Mouse (Mus musculus) G1E (cell line): ENCODE measurements around the gene Exosc10. TPM values are rescaled to one million over a fixed set of nuclear protein-coding genes. Genes with fewer than 3 reads are reported as not detected.

Experiments used
- ATAC-seq: 2 replicates; pipeline ENCODE4 v1.8.0; 2016; ENCODE audit warnings: mild to moderate bottlenecking; ENCODE audit not compliant: insufficient number of reproducible peaks, poor library complexity, low FRiP score, severe bottlenecking; ENCODE audit errors: extremely low read depth
- DNase-seq: peaks from one replicate; pipeline ENCODE4 v3.0.0; 2012; ENCODE audit warnings: low spot score
- H3K27me3 ChIP-seq: 2 replicates; pipeline ENCODE4 v1.6.1; 2012; ENCODE audit warnings: mild to moderate bottlenecking, low read length, inconsistent platforms; ENCODE audit not compliant: insufficient read depth
- H3K36me3 ChIP-seq: replicated peaks from 2 replicates; pipeline ENCODE3; 2012; ENCODE audit warnings: mild to moderate bottlenecking, inconsistent platforms
- H3K4me1 ChIP-seq: 2 replicates; pipeline ENCODE4 v1.6.1; 2012; ENCODE audit warnings: low read depth, low read length, inconsistent platforms, mixed read lengths; ENCODE audit not compliant: insufficient read depth
- H3K4me3 ChIP-seq: 2 replicates; pipeline ENCODE4 v1.5.1; 2012; ENCODE audit warnings: low read depth, mild to moderate bottlenecking, inconsistent platforms, low read length, moderate library complexity, mixed read lengths
- H3K9me3 ChIP-seq: replicated peaks from 2 replicates; pipeline ENCODE4 v1.6.1; 2012; ENCODE audit warnings: inconsistent platforms
- CTCF ChIP-seq: IDR thresholded peaks from 2 replicates; pipeline ENCODE4 v1.5.1; 2012; ENCODE audit warnings: low read depth, low read length, inconsistent platforms, mixed read lengths
- GATA1 ChIP-seq: IDR thresholded peaks from 2 replicates; pipeline ENCODE4 v1.6.1; 2012; ENCODE audit warnings: borderline replicate concordance, low read length, inconsistent platforms, mixed read lengths
- GATA2 ChIP-seq: IDR thresholded peaks from 2 replicates; pipeline ENCODE4 v1.6.1; 2012; ENCODE audit warnings: low read depth, low read length, inconsistent platforms, borderline replicate concordance
- POLR2AphosphoS5 ChIP-seq: IDR thresholded peaks from 2 replicates; pipeline ENCODE4 v1.6.1; 2012; ENCODE audit warnings: low read depth, low read length, inconsistent platforms; ENCODE audit not compliant: insufficient replicate concordance
- TAL1 ChIP-seq: conservative IDR thresholded peaks from 2 replicates; pipeline ENCODE4 v1.6.1; 2012; ENCODE audit warnings: low read depth, low read length, inconsistent platforms, mixed read lengths
- polyA plus RNA-seq: library from polyadenylated mRNA; stranded (reverse); fragments of >175 nt; gene quantifications from 2 replicates; pipeline ENCODE4 v1.2.3, GENCODE M21; 2012
- total RNA-seq, 2 experiments: library from RNA; stranded (forward) in 1 of 2; stranded (reverse) in 1 of 2; fragments of 200-1000 nt in 1 of 2; fragments of >200 nt in 1 of 2; fragmentation: Nextera tagmentation in 1 of 2; gene quantifications; 2 replicates each; pipeline ENCODE4 v1.2.3; 2014 to 2017

The Exosc10 gene
- total and polyA plus RNA-seq, 3 experiments = 55.9 to 151 (median 78.0) TPM

DNA sequence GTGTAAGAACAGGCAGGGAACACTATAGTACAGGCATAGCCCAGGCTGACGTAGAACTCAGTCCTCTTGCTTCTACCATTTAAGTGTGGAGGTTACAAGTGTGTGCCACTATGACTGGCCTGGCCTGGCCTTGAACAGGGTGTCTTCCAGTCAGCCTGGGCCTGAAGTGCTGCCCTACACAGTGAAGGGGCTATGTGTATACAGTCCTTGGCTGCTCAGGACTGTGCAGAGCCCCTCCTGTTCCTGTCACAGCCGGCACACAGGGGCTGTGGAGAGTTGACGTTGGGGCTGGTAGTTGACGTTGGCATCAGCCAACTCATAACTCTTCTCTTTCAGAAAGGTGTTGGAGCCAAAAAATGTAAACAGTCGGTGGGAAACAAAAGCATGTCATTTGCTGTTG lies 23.2 kb downstream of the Exosc10 start:
- Histone ChIP-seq H3K4me3 (no peak overlapping the region), H3K9me3 (no peaks in the 10 kb centered on the region), H3K36me3 (peaks cover 75% of the 10 kb centered on the region), H3K27me3 (no peaks in the 10 kb centered on the region), H3K4me1 (peaks cover 43% of the 10 kb centered on the region)
- DNase-seq (no peak), ATAC-seq (no peak)
- TF ChIP-seq CTCF = no peak
- no peak for TF ChIP-seq POLR2AphosphoS5
- no peak for TF ChIP-seq GATA2
- TF ChIP-seq TAL1 = no peak
- TF ChIP-seq GATA1 = no peak

DNA sequence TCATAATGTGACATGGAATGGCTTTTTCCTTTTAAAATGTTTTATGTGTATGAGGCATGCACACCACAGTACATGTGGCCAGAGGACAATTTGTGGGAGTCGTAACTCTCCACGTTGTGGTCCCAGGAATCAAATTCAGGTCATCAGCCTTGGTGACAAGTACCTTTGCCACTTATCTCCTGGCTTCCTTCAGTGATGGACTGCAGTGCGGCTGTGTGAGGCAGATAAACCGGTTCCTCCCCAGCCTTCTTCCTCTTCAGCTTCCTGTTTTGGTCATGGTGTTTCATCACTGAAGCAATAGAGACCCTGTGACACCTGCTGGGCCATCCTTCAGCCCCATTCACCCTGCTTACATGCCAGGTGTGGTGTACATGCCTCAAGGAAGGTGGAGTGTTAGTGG lies 25.0 kb downstream of the Exosc10 start:
- H3K9me3 ChIP-seq = no peaks in the 10 kb centered on the region
- peak; percentile 70 for DNase-seq
- H3K27me3 ChIP-seq = no peaks in the 10 kb centered on the region
- peak overlapping the region; percentile 21; the same call in 1 of the 2 replicates for H3K4me3 ChIP-seq
- peak; percentile 88 for ATAC-seq
- H3K36me3 ChIP-seq = peaks cover 57% of the 10 kb centered on the region
- peak; percentile 87 for TF ChIP-seq TAL1
- TF ChIP-seq GATA1 = no peak
- peaks cover 46% of the 10 kb centered on the region for H3K4me1 ChIP-seq

DNA sequence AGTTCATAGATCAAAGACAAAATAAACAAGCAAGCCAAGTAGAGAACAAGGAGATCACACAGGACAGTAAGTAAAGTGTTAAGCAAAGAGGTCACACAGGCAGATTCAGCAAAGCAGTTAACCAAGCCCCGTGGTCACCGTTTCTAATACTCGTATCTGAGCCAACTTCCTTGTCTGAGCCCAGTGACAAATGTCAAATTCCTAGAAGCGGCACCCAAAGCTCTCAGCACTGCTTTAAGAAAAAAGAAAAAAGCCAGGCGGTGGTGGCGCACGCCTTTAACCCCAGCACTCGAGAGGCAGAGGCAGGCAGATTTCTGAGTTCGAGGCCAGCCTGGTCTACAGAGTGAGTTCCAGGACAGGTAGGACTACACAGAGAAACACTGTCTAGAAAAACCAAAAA lies 28.4 kb downstream of the Exosc10 start:
- TF ChIP-seq GATA1 (no peak), CTCF (no peak), POLR2AphosphoS5 (no peak), TAL1 (no peak), GATA2 (no peak)
- H3K27me3 ChIP-seq = no peaks in the 10 kb centered on the region
- no peak for ATAC-seq
- no peak overlapping the region for H3K4me3 ChIP-seq
- H3K4me1 ChIP-seq = peaks cover 47% of the 10 kb centered on the region
- no peaks in the 10 kb centered on the region for H3K9me3 ChIP-seq
- DNase-seq = no peak
- peaks cover 23% of the 10 kb centered on the region for H3K36me3 ChIP-seq

DNA sequence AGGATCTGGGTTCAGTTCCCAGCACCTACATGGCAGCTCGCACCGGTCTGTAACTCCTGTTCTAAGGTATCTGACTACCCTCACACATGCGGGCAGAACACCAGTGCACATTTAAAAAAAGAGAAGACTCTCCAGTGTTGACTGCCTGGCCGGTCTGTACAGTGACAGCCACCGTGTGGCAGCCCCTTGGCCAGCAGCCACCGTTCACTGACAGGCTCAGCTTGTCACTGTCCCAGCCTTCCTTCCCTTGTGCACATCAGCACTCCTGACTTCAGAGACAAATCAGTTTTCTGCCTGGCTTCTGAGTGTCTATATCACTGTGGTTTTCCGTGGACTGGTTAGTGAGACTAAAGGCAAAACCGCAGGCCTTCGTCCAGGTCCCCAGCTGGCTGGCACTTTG lies 30.6 kb downstream of the Exosc10 start:
- ATAC-seq (no peak), DNase-seq (no peak)
- Histone ChIP-seq H3K4me1 (peaks cover 47% of the 10 kb centered on the region), H3K27me3 (no peaks in the 10 kb centered on the region), H3K4me3 (no peak overlapping the region), H3K9me3 (no peaks in the 10 kb centered on the region), H3K36me3 (peaks cover 25% of the 10 kb centered on the region)
- no peak for TF ChIP-seq CTCF

DNA sequence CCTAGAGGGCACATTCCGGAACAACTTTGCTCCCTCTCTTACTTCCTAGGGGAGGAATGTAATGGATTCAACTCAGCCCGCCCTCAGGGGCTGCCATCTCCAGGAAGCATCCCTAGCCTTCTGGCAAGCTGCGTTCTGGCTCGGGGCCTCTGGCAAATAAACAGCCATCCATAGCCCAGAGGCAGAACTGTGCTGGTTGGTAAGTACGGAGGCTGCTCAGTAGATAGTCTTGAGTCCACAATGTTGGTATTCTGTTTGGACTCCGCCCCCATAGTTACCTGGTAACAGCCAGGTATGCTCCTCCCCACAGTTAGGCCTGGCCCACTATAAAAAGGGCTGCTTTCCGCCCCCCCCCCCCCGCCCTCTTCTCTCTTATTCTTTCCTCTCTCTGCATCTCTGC lies 31.3 kb downstream of the Exosc10 start:
- Histone ChIP-seq H3K4me1 (peaks cover 53% of the 10 kb centered on the region), H3K4me3 (no peak overlapping the region), H3K9me3 (no peaks in the 10 kb centered on the region), H3K36me3 (peaks cover 31% of the 10 kb centered on the region), H3K27me3 (no peaks in the 10 kb centered on the region; the same call in 1 of the 2 replicates)
- ATAC-seq = no peak
- TF ChIP-seq GATA2 = no peak
- no peak for TF ChIP-seq POLR2AphosphoS5
- no peak for TF ChIP-seq GATA1
- TF ChIP-seq TAL1 = no peak
- no peak for TF ChIP-seq CTCF
- no peak for DNase-seq

DNA sequence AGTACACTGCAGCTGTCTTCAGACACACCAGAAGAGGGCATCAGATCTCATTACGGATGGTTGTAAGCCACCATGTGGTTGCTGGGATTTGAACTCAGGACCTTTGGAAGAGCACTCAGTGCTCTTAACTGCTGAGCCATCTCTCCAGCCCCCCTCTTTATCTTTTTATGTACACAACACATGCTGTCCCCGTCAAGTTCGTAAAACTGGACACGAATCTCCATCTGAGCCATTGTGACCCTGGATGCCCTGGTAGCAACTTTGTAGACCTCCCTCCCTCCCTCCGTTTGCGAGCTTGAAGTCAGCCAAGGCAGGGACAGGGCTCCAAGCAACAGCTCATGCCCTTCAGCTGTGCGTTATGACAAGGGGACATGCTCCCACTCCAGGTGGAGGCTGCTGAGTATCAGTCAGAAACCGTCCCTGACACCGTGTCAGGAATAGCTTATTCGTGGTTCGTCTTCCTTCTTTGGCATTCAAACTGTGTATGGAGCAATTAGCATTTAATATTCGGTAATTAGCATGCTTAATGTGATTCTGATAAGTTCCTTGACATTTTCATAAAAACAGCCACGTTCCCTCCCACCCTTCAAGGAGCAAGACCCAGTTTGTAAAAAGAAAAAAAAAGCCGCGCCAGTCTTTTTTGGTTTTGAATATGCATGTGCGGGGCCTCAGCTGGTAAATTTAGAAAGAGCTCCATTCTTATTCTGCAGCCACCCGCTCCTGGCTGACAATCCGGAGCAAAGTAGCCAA lies 32.4 kb downstream of the Exosc10 start:
- ATAC-seq (0 out of 2 replicates have a peak, but pooled peaks have one; percentile 4), DNase-seq (peak; percentile 27)
- H3K9me3 ChIP-seq = no peaks in the 10 kb centered on the region
- peaks cover 61% of the 10 kb centered on the region for H3K4me1 ChIP-seq
- H3K36me3 ChIP-seq = peaks cover 39% of the 10 kb centered on the region
- peak overlapping the region; percentile 98 for H3K4me3 ChIP-seq
- H3K27me3 ChIP-seq = no peaks in the 10 kb centered on the region; the same call in 1 of the 2 replicates
- TF ChIP-seq TAL1 (no peak), CTCF (no peak), POLR2AphosphoS5 (no peak), GATA1 (no peak), GATA2 (no peak)
